Mouse (Mus musculus): ENCODE data around the gene Nubp1. TPM values are rescaled to one million over a fixed set of nuclear protein-coding genes. Genes with fewer than 3 reads are reported as not detected.

The Nubp1 gene
- polyA plus RNA-seq, 2 experiments: 46.1 to 59.0 TPM

DNA sequence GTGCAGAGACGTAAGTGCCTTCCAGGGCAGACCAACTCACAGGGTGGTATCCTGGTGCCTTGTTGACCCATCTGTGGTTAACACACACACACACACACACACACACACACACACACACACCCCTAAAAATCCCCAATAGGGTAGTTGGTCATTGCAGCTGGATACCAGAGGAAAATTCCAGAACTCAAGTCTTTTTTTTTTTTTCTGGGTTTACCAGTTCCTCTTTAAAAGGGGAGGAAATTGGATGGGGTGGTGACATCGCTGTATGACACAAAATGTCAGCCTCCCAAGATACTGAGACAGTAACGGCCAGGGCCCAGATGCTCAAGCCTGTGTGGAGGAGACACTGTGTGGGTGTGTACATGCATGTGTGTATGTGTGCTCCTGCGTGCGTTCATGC lies 21.6 kb downstream of the Nubp1 start:
- Histone ChIP-seq H3K4me3 (replicated peaks; ENCODE audit: low read length) (no peak overlapping the region), H3K4me1 (ENCODE audit: control insufficient read depth, insufficient read depth, low read length) (no peaks in the 10 kb centered on the region), H3K27ac (replicated peaks; ENCODE audit: low read depth, low read length) (no peak overlapping the region), H3K4me2 (replicated peaks; ENCODE audit: low read depth, low read length, severe bottlenecking) (no peak overlapping the region), H3K9me3 (ENCODE audit: control insufficient read depth, low read length) (no peaks in the 10 kb centered on the region), H3K36me3 (ENCODE audit: control insufficient read depth, insufficient read depth, low read length) (no peaks in the 10 kb centered on the region; the same call in 1 of the 2 replicates), H3K9ac (ENCODE audit: low read depth, low read length, severe bottlenecking) (no peak overlapping the region), H3K27me3 (ENCODE audit: control insufficient read depth, insufficient read depth, low read length) (no peaks in the 10 kb centered on the region)
- no peak for TF ChIP-seq POLR2A (IDR thresholded peaks at IDR 0.05; ENCODE audit: borderline replicate concordance, extremely low read depth, insufficient read depth, insufficient read length)
- DNase-seq (ENCODE audit: low spot score) (no peak), ATAC-seq (ENCODE audit: low FRiP score, low read depth) (no peak)
- 88% methylated on average over 5 of the region's 5 CpGs for WGBS

DNA sequence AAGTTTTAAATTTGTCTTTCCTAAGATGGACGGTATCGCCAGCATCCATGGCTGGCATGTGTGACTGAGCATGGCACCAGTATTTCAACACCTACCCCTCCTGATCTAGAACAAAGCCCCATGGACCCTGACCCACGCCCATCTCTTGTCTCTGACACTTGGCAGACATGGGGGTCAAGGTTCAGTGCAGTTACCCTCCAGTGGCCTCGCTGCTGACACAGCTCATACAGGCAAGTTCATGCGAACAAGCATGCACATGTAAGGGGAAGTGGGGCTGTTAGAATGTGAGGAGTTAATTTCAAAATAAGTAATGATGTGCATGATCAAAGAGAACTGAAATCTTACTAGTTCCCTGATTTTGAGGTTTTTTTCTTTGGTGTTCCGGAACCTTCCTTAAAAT lies 24.4 kb downstream of the Nubp1 start:
- 83% methylated on average over 6 of the region's 6 CpGs for WGBS
- H3K4me3 ChIP-seq (replicated peaks; ENCODE audit: low read length): no peak overlapping the region

DNA sequence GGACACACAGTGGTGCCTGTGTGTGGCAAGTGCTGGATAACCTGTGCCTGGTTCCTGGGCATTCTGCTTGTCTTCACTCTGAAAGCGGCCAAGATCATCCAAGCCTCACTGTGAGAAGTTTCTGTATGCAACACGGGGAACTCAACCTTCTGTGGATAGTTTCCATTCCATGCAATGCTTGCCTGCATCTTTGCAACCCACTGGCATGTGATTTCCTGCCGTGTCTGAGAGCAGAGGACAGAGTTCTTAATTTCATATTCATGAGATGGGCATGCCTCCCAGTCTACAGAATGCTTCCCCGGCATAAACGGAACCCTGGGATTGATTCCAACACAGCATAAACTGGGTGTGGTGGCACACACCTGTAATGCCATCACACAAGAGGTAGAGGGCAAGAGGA lies 26.3 kb downstream of the Nubp1 start:
- Histone ChIP-seq H3K4me3 (replicated peaks; ENCODE audit: low read length) (no peak overlapping the region), H3K9ac (ENCODE audit: low read depth, low read length, severe bottlenecking) (no peak overlapping the region), H3K36me3 (ENCODE audit: control insufficient read depth, insufficient read depth, low read length) (no peaks in the 10 kb centered on the region), H3K9me3 (ENCODE audit: control insufficient read depth, low read length) (no peaks in the 10 kb centered on the region), H3K4me2 (replicated peaks; ENCODE audit: low read depth, low read length, severe bottlenecking) (no peak overlapping the region), H3K27ac (replicated peaks; ENCODE audit: low read depth, low read length) (no peak overlapping the region), H3K4me1 (ENCODE audit: control insufficient read depth, insufficient read depth, low read length) (no peaks in the 10 kb centered on the region), H3K27me3 (ENCODE audit: control insufficient read depth, insufficient read depth, low read length) (no peaks in the 10 kb centered on the region)
- 91% methylated on average over 5 of the region's 5 CpGs for WGBS
- no peak for DNase-seq (ENCODE audit: low spot score)
- no peak for TF ChIP-seq POLR2A (IDR thresholded peaks at IDR 0.05; ENCODE audit: borderline replicate concordance, extremely low read depth, insufficient read depth, insufficient read length)
- no peak for ATAC-seq (ENCODE audit: low FRiP score, low read depth)

More for the DNA sequence above, 24.4 kb downstream of the Nubp1 start:
- no peak for ATAC-seq (ENCODE audit: low FRiP score, low read depth)
- H3K4me2 ChIP-seq (replicated peaks; ENCODE audit: low read depth, low read length, severe bottlenecking): no peak overlapping the region
- H3K27ac ChIP-seq (replicated peaks; ENCODE audit: low read depth, low read length): no peak overlapping the region
- no peaks in the 10 kb centered on the region for H3K27me3 ChIP-seq (ENCODE audit: control insufficient read depth, insufficient read depth, low read length)
- H3K4me1 ChIP-seq (ENCODE audit: control insufficient read depth, insufficient read depth, low read length): no peaks in the 10 kb centered on the region
- no peak for DNase-seq (ENCODE audit: low spot score)
- H3K36me3 ChIP-seq (ENCODE audit: control insufficient read depth, insufficient read depth, low read length): no peaks in the 10 kb centered on the region
- no peak for TF ChIP-seq POLR2A (IDR thresholded peaks at IDR 0.05; ENCODE audit: borderline replicate concordance, extremely low read depth, insufficient read depth, insufficient read length)
- H3K9me3 ChIP-seq (ENCODE audit: control insufficient read depth, low read length): no peaks in the 10 kb centered on the region
- no peak overlapping the region for H3K9ac ChIP-seq (ENCODE audit: low read depth, low read length, severe bottlenecking)

DNA sequence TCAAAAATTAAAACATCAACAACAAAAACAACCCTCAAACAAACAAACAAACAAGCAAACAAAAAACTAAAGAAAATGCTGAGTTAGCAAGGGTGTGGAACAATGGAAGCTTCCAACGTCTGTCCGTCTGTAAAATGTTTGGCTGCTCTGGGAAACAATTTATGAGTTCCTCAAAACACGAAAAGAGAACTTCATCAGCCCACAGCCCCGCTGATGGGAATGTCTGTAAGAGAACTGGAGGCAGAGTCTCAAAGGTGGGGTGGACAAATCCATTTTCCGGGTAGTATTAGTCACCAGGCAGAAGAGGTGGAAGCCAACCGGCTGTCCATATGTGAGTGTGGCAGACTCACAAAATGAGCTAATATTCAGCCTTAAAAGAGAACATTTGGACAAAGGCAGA lies 29.6 kb downstream of the Nubp1 start:
- no peak overlapping the region for H3K4me2 ChIP-seq (replicated peaks; ENCODE audit: low read depth, low read length, severe bottlenecking)
- 80% methylated on average over 6 of the region's 6 CpGs for WGBS
- no peak overlapping the region for H3K4me3 ChIP-seq (replicated peaks; ENCODE audit: low read length)
- H3K27ac ChIP-seq (replicated peaks; ENCODE audit: low read depth, low read length): no peak overlapping the region
- H3K27me3 ChIP-seq (ENCODE audit: control insufficient read depth, insufficient read depth, low read length): no peaks in the 10 kb centered on the region
- no peak for TF ChIP-seq POLR2A (IDR thresholded peaks at IDR 0.05; ENCODE audit: borderline replicate concordance, extremely low read depth, insufficient read depth, insufficient read length)
- DNase-seq (ENCODE audit: low spot score): no peak
- H3K36me3 ChIP-seq (ENCODE audit: control insufficient read depth, insufficient read depth, low read length): no peaks in the 10 kb centered on the region
- H3K4me1 ChIP-seq (ENCODE audit: control insufficient read depth, insufficient read depth, low read length): peaks cover 2% of the 10 kb centered on the region
- no peak overlapping the region for H3K9ac ChIP-seq (ENCODE audit: low read depth, low read length, severe bottlenecking)
- no peaks in the 10 kb centered on the region for H3K9me3 ChIP-seq (ENCODE audit: control insufficient read depth, low read length)
- ATAC-seq (ENCODE audit: low FRiP score, low read depth): no peak

DNA sequence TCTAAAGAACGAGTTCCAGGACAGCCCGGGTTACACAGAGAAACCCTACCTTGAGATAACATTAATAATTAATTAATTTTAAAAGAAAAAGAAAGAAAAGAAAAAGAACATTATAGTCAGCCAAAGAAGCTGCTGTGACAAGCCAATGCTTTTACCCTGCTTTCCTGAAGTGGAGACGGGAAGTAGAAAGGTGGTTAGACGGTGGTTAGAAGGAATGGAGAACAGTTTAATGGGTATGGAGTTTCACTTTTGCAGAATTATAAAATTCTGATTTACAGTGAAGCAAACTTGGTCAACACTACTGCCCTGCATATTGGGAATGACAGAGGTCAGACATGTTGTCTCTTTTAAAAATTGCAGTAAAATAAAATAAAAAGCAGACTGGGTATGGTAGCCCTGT lies 30.0 kb downstream of the Nubp1 start:
- Histone ChIP-seq H3K4me1 (ENCODE audit: control insufficient read depth, insufficient read depth, low read length) (peaks cover 5% of the 10 kb centered on the region), H3K4me2 (replicated peaks; ENCODE audit: low read depth, low read length, severe bottlenecking) (no peak overlapping the region), H3K9ac (ENCODE audit: low read depth, low read length, severe bottlenecking) (no peak overlapping the region), H3K4me3 (replicated peaks; ENCODE audit: low read length) (no peak overlapping the region), H3K27me3 (ENCODE audit: control insufficient read depth, insufficient read depth, low read length) (no peaks in the 10 kb centered on the region), H3K36me3 (ENCODE audit: control insufficient read depth, insufficient read depth, low read length) (no peaks in the 10 kb centered on the region), H3K27ac (replicated peaks; ENCODE audit: low read depth, low read length) (no peak overlapping the region), H3K9me3 (ENCODE audit: control insufficient read depth, low read length) (no peaks in the 10 kb centered on the region)
- DNase-seq (ENCODE audit: low spot score) (no peak), ATAC-seq (ENCODE audit: low FRiP score, low read depth) (no peak)
- WGBS: 78% methylated on average over 4 of the region's 4 CpGs
- no peak for TF ChIP-seq POLR2A (IDR thresholded peaks at IDR 0.05; ENCODE audit: borderline replicate concordance, extremely low read depth, insufficient read depth, insufficient read length)

DNA sequence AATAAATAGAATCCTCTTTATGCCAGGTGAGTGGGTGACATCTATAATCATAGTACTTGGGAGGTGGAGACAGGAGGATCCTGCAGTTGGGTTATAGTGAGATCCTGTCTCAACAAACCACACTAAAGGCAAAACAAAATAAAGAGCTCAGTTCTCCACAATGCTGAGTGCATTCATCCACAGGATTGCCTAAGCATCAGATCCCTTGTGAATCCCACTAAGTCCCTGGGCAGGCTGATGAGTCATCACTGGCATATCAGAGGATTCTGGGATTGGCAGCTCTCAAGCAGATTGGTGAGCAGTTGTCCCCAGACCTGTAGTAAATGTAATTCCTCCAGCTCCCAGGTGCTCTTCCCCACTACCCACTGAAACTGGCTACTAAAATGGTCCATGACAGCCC lies 32.0 kb downstream of the Nubp1 start:
- Histone ChIP-seq H3K27me3 (ENCODE audit: control insufficient read depth, insufficient read depth, low read length) (no peaks in the 10 kb centered on the region), H3K4me2 (replicated peaks; ENCODE audit: low read depth, low read length, severe bottlenecking) (no peak overlapping the region), H3K27ac (replicated peaks; ENCODE audit: low read depth, low read length) (no peak overlapping the region), H3K4me1 (ENCODE audit: control insufficient read depth, insufficient read depth, low read length) (peaks cover 7% of the 10 kb centered on the region), H3K4me3 (replicated peaks; ENCODE audit: low read length) (no peak overlapping the region), H3K36me3 (ENCODE audit: control insufficient read depth, insufficient read depth, low read length) (no peaks in the 10 kb centered on the region), H3K9me3 (ENCODE audit: control insufficient read depth, low read length) (no peaks in the 10 kb centered on the region), H3K9ac (ENCODE audit: low read depth, low read length, severe bottlenecking) (no peak overlapping the region)
- ATAC-seq (ENCODE audit: low FRiP score, low read depth): no peak
- no peak for TF ChIP-seq POLR2A (IDR thresholded peaks at IDR 0.05; ENCODE audit: borderline replicate concordance, extremely low read depth, insufficient read depth, insufficient read length)
- DNase-seq (ENCODE audit: low spot score): no peak
